Mouse (Mus musculus): ENCODE data around the gene Cactin.

DNA sequence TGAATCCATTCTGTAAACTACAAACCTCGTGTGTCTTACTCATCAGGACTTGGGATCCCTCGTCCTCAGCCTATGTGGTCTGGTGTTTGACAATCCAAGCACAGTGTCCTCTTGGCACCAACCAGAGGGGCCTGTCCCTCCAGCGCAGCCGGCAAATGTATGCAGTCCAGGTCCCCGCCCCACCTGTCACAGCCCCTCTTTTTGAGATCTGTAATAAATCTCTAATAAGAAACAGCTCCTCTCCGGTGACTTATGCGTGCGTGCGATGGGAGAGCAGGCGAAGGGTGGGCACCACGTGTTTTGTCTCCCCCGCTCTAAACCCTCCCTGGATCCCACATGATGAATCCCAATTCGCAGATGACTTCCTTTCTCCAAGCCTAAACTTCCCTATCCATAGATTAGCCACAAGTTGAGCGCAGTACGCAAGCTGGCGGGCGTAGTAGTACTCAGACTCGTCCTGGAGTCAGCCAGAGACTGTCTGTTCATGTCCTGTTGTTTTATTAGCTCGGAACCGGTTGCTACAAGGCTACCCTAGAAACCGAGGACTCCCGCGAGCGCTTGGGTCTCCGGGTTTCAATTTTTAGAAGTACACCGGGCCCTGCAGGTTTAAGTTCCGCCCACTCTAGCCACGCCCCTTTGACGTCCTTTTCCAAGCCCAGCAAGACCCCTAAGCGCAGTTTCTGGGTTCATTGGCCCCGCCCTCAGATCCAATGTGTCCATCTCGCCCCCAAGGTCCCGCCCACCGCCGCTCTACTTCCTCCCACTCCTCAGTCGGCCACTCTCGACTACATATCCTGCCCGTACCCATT lies 958 bp upstream of the Cactin start:
- no peak for TF ChIP-seq POLR2A (IDR thresholded peaks at IDR 0.05; ENCODE audit: insufficient read depth, low read length)
- TF ChIP-seq CTCF (IDR thresholded peaks at IDR 0.05; ENCODE audit: low read depth, low read length), result no peak

All from ES-Bruce4 (cell line).